Mouse (Mus musculus) C2C12 (cell line): Measurements from ENCODE around the gene Slc22a5.

ENCODE experiments used
- CEBPB ChIP-seq: IDR thresholded peaks from one replicate; pipeline ENCODE4 v1.6.1; 2011; ENCODE audit warnings: low read depth, mild to moderate bottlenecking, control low read depth, moderate library complexity
- CTCF ChIP-seq: IDR thresholded peaks from one replicate; pipeline ENCODE4 v1.5.1; 2011; ENCODE audit not compliant: control insufficient read depth, insufficient read depth, insufficient read length
- FOSL1 ChIP-seq: IDR thresholded peaks from one replicate; pipeline ENCODE4 v1.8.0; 2011; ENCODE audit warnings: mild to moderate bottlenecking, low read length; ENCODE audit not compliant: poor library complexity, insufficient read depth, severe bottlenecking
- MAX ChIP-seq: IDR thresholded peaks from one replicate; pipeline ENCODE4 v1.6.1; 2011; ENCODE audit warnings: mild to moderate bottlenecking, control low read depth
- MYOD1 ChIP-seq: IDR thresholded peaks from one replicate; pipeline ENCODE4 v1.6.1; 2011; ENCODE audit warnings: low read depth; ENCODE audit not compliant: control insufficient read depth, insufficient read length
- MYOG ChIP-seq: IDR thresholded peaks from one replicate; pipeline ENCODE4 v1.6.1; 2011; ENCODE audit not compliant: control insufficient read depth, insufficient read length; ENCODE audit errors: extremely low read depth
- USF1 ChIP-seq: IDR thresholded peaks from one replicate; pipeline ENCODE4 v1.6.1; 2011; ENCODE audit warnings: low read depth, mild to moderate bottlenecking, control low read depth, moderate library complexity

DNA sequence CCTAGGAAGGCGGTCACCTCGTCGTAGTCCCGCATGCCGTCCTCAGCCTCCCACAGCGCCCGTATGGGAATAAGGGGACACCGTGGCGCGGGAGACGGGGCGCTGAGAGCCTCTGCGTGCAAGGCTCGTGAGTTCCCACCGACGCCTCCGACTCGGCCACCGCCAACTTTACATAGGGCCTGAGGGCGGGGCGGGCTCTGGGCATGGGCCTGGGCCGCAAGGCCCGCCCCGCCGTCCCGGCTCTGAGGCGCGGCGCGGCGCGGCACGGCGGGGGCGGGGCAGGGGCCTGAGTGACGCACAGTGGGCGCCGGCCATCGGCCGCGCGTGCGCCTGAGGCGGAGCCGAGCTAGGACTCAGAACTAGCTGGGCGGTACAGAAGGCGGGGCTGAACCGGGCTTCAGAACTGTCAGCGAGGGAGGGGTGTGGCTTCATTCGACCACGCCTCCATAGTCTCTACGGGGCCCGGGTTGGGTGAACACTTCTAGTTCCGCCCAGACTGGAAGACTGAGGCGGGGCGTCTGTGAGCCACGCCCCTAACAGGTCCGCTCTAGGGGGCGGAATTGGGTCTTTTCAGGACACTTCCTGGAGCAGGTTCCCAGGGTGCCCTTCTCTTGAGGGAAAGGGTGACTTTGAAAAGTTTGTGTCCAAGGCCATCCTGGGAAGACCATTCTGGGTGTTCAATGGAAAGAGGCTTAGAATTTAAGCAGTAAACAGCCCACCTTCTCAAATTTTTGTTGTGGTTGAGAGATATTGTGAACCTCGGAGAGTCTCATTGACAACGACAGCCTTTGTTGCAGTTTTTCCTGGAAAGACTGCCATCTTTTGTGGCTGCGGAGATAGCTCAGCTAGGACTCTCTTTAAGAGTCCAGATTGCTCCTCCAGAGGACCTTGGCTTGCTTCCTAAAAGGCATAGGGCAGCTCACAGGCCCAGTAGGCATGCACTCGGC is at the start of gene Slc22a5:
- no peak for TF ChIP-seq CTCF
- no peak for TF ChIP-seq MYOG
- no peak for TF ChIP-seq USF1
- peak; percentile 48 for TF ChIP-seq MAX
- no peak for TF ChIP-seq MYOD1
- TF ChIP-seq FOSL1 = no peak
- no peak for TF ChIP-seq CEBPB
